Mouse (Mus musculus): ENCODE measurements around the gene Ryr1. TPM values are rescaled to one million over a fixed set of nuclear protein-coding genes. Genes with fewer than 3 reads are reported as not detected.

The Ryr1 gene
- polyA plus RNA-seq, 1 experiment from 2014 or later: 0.52 TPM

- Histone ChIP-seq H3K4me3 (ENCODE audit: low read depth, low read length) (no peak overlapping the region), H3K27ac (ENCODE audit: low read depth, low read length) (no peak overlapping the region), H3K4me2 (no peak overlapping the region), H3K27me3 (replicated peaks; ENCODE audit: control insufficient read depth, insufficient read depth, low read length) (no peaks in the 10 kb centered on the region), H3K9me3 (ENCODE audit: control insufficient read depth, low read length) (no peaks in the 10 kb centered on the region), H3K36me3 (ENCODE audit: control insufficient read depth, insufficient read depth, low read length) (peaks cover 6% of the 10 kb centered on the region; the same call in 1 of the 2 replicates), H3K4me1 (replicated peaks; ENCODE audit: control insufficient read depth, insufficient read depth, low read length) (peaks cover 82% of the 10 kb centered on the region), H3K9ac (ENCODE audit: low read depth, low read length) (no peak overlapping the region)
- no peak for ATAC-seq (replicated peaks; ENCODE audit: low FRiP score)
- no peak for DNase-seq (ENCODE audit: low spot score)
- WGBS: 81% methylated on average over 6 of the region's 6 CpGs
Measured at GRCm38 (mm10) chr7:28957286-28957685, 167.7 kb downstream of the Ryr1 start.

GRCm38 (mm10) chr7:28956270-28956669, 168.7 kb downstream of the Ryr1 start:
- H3K4me1 ChIP-seq (replicated peaks; ENCODE audit: control insufficient read depth, insufficient read depth, low read length): peaks cover 90% of the 10 kb centered on the region

GRCm38 (mm10) chr7:28955295-28955897, 169.6 kb downstream of the Ryr1 start:
- Histone ChIP-seq H3K27me3 (replicated peaks; ENCODE audit: control insufficient read depth, insufficient read depth, low read length) (no peaks in the 10 kb centered on the region), H3K36me3 (ENCODE audit: control insufficient read depth, insufficient read depth, low read length) (peaks cover 6% of the 10 kb centered on the region; the same call in 1 of the 2 replicates), H3K4me1 (replicated peaks; ENCODE audit: control insufficient read depth, insufficient read depth, low read length) (peaks cover 88% of the 10 kb centered on the region), H3K4me3 (ENCODE audit: low read depth, low read length) (no peak overlapping the region), H3K27ac (ENCODE audit: low read depth, low read length) (no peak overlapping the region), H3K9me3 (ENCODE audit: control insufficient read depth, low read length) (no peaks in the 10 kb centered on the region), H3K9ac (ENCODE audit: low read depth, low read length) (no peak overlapping the region), H3K4me2 (no peak overlapping the region)
- WGBS: 76% methylated on average over 5 of the region's 5 CpGs
- no peak for ATAC-seq (replicated peaks; ENCODE audit: low FRiP score)
- no peak for DNase-seq (ENCODE audit: low spot score)

More at GRCm38 (mm10) chr7:28956270-28956669, 168.7 kb downstream of the Ryr1 start:
- Histone ChIP-seq H3K27ac (ENCODE audit: low read depth, low read length) (no peak overlapping the region), H3K9ac (ENCODE audit: low read depth, low read length) (no peak overlapping the region; the same call in 1 of the 2 replicates), H3K36me3 (ENCODE audit: control insufficient read depth, insufficient read depth, low read length) (peaks cover 6% of the 10 kb centered on the region; the same call in 1 of the 2 replicates), H3K4me3 (ENCODE audit: low read depth, low read length) (no peak overlapping the region), H3K27me3 (replicated peaks; ENCODE audit: control insufficient read depth, insufficient read depth, low read length) (no peaks in the 10 kb centered on the region), H3K9me3 (ENCODE audit: control insufficient read depth, low read length) (no peaks in the 10 kb centered on the region), H3K4me2 (no peak overlapping the region)
- 71% methylated on average over 1 of the region's 1 CpGs for WGBS
- DNase-seq (ENCODE audit: low spot score) (no peak), ATAC-seq (replicated peaks; ENCODE audit: low FRiP score) (no peak)

- ATAC-seq (replicated peaks; ENCODE audit: low FRiP score) (no peak), DNase-seq (ENCODE audit: low spot score) (no peak)
- Histone ChIP-seq H3K4me3 (ENCODE audit: low read depth, low read length) (no peak overlapping the region), H3K27ac (ENCODE audit: low read depth, low read length) (no peak overlapping the region), H3K4me1 (replicated peaks; ENCODE audit: control insufficient read depth, insufficient read depth, low read length) (peaks cover 82% of the 10 kb centered on the region), H3K9me3 (ENCODE audit: control insufficient read depth, low read length) (no peaks in the 10 kb centered on the region), H3K4me2 (no peak overlapping the region), H3K27me3 (replicated peaks; ENCODE audit: control insufficient read depth, insufficient read depth, low read length) (no peaks in the 10 kb centered on the region), H3K9ac (ENCODE audit: low read depth, low read length) (peak overlapping the region; percentile 15; the same call in 1 of the 2 replicates), H3K36me3 (ENCODE audit: control insufficient read depth, insufficient read depth, low read length) (peaks cover 6% of the 10 kb centered on the region; the same call in 1 of the 2 replicates)
- 87% methylated on average over 4 of the region's 4 CpGs for WGBS
Measured at GRCm38 (mm10) chr7:28954773-28955172, 170.2 kb downstream of the Ryr1 start.

- Histone ChIP-seq H3K27me3 (replicated peaks; ENCODE audit: control insufficient read depth, insufficient read depth, low read length) (no peaks in the 10 kb centered on the region), H3K4me1 (replicated peaks; ENCODE audit: control insufficient read depth, insufficient read depth, low read length) (peaks cover 78% of the 10 kb centered on the region), H3K27ac (ENCODE audit: low read depth, low read length) (peak overlapping the region; percentile 77), H3K4me3 (ENCODE audit: low read depth, low read length) (0 out of 2 replicates have a peak overlapping the region, but pooled peaks have one; percentile 7), H3K4me2 (peak overlapping the region; percentile 57), H3K9ac (ENCODE audit: low read depth, low read length) (peak overlapping the region; percentile 54), H3K9me3 (ENCODE audit: control insufficient read depth, low read length) (no peaks in the 10 kb centered on the region), H3K36me3 (ENCODE audit: control insufficient read depth, insufficient read depth, low read length) (peaks cover 6% of the 10 kb centered on the region; the same call in 1 of the 2 replicates)
- DNase-seq (ENCODE audit: low spot score): no peak
- peak; percentile 93 for ATAC-seq (replicated peaks; ENCODE audit: low FRiP score)
- WGBS: 12% methylated on average over 2 of the region's 2 CpGs
Measured at GRCm38 (mm10) chr7:28953476-28954376, 171.3 kb downstream of the Ryr1 start.

MicroRNA genes within 50 kb of the gene (microRNA counts, 519-probe panel; counts per million panel counts)
- microRNA mmu-miR-1963: not detected

Small RNA genes lying within 50 kb of the gene (microRNA-seq; reads per million reads assigned to microRNA genes)
- not detected for gene Gm44408 (ENCODE audit: borderline number of aligned reads)
- not detected for gene Mir1963 (ENCODE audit: borderline number of aligned reads)

Other genes with a start within 250 kb of the Ryr1 start
- gene Capn12, start 243.8 kb downstream of the Ryr1 start, polyA plus RNA-seq (2014; fragmentation: Nextera tagmentation; extraction: Ambion mirVana): 0.21 and 0.37 TPM in 2 replicates
- gene Actn4, start 162.8 kb downstream of the Ryr1 start, polyA plus RNA-seq (2014; fragmentation: Nextera tagmentation; extraction: Ambion mirVana): 191 and 209 TPM in 2 replicates
- gene Eif3k, start 143.3 kb downstream of the Ryr1 start, polyA plus RNA-seq (2014; fragmentation: Nextera tagmentation; extraction: Ambion mirVana): 421 and 425 TPM in 2 replicates
- 50.7 and 53.2 TPM in 2 replicates for gene Map4k1, start 143.1 kb downstream of the Ryr1 start, polyA plus RNA-seq (2014; fragmentation: Nextera tagmentation; extraction: Ambion mirVana)
- 0.57 and 0.62 TPM in 2 replicates for gene Rasgrp4, start 9.7 kb upstream of the Ryr1 start, polyA plus RNA-seq (2014; fragmentation: Nextera tagmentation; extraction: Ambion mirVana)
- 16.7 and 17.3 TPM in 2 replicates for gene Fam98c, start 31.1 kb upstream of the Ryr1 start, polyA plus RNA-seq (2014; fragmentation: Nextera tagmentation; extraction: Ambion mirVana)
- 0.37 and 0.47 TPM in 2 replicates for gene Ggn, start 45.0 kb upstream of the Ryr1 start, polyA plus RNA-seq (2014; fragmentation: Nextera tagmentation; extraction: Ambion mirVana)
- 1.0 and 1.1 TPM in 2 replicates for gene Spred3, start 45.2 kb upstream of the Ryr1 start, polyA plus RNA-seq (2014; fragmentation: Nextera tagmentation; extraction: Ambion mirVana)
- 231 and 235 TPM in 2 replicates for gene Psmd8, start 55.5 kb upstream of the Ryr1 start, polyA plus RNA-seq (2014; fragmentation: Nextera tagmentation; extraction: Ambion mirVana)
- 0.31 and 0.64 TPM in 2 replicates for gene Catsperg1, start 88.9 kb upstream of the Ryr1 start, polyA plus RNA-seq (2014; fragmentation: Nextera tagmentation; extraction: Ambion mirVana)
- 2.0 and 2.6 TPM in 2 replicates for gene Kcnk6, start 107.3 kb upstream of the Ryr1 start, polyA plus RNA-seq (2014; fragmentation: Nextera tagmentation; extraction: Ambion mirVana)
- 95.7 and 101 TPM in 2 replicates for gene Yif1b, start 113.2 kb upstream of the Ryr1 start, polyA plus RNA-seq (2014; fragmentation: Nextera tagmentation; extraction: Ambion mirVana)
- 3.2 and 4.4 TPM in 2 replicates for gene 2200002D01Rik, start 123.3 kb upstream of the Ryr1 start, polyA plus RNA-seq (2014; fragmentation: Nextera tagmentation; extraction: Ambion mirVana)
- 51.6 and 53.7 TPM in 2 replicates for gene Spint2, start 156.7 kb upstream of the Ryr1 start, polyA plus RNA-seq (2014; fragmentation: Nextera tagmentation; extraction: Ambion mirVana)
- 6.0 and 6.9 TPM in 2 replicates for gene Ppp1r14a, start 164.1 kb upstream of the Ryr1 start, polyA plus RNA-seq (2014; fragmentation: Nextera tagmentation; extraction: Ambion mirVana)
- 6.1 and 7.5 TPM in 2 replicates for gene Dpf1, start 178.8 kb upstream of the Ryr1 start, polyA plus RNA-seq (2014; fragmentation: Nextera tagmentation; extraction: Ambion mirVana)